8 mouse cellular contexts compared by ENCODE assay signal in the genomic region with DNA sequence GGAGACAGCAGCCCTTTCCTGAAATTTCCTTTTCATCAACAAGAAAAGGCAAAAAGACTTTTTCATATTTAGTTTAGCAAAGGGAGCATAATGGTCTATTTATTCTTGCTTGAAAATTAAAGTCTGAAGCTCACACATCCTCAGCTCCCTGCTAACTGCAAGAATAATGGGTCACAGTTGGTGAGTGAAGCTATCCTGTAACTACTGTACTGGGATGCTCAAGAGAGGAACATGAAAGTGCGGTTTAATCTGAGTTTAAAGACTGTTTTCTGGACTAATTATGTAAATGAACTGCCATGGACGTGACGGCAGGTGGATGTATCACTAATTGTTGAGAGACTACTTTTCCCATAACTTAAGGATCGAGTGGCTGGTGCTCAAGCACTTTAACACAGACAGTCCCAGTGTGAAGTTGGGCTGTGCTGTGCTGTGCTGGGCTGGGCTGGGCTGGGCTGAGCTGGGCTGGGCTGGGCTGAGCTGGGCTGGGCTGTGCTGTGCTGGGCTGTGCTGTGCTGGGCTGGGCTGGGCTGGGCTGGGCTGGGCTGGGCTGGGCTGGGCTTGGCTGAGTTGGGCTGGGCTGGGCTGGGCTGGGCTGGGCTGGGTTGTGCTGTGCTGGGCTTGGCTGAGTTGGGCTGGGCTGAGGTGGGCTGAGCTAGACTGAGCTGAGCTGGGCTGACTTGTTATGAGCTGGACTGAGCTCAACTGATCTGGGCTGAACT.
A peak's percentile ranks its signal among the peaks of the same experiment; 100 is the strongest.
DNase-seq lines count a peak whose midpoint lies in the region; ATAC-seq and TF ChIP-seq lines count a peak whose summit lies in the region.

No protein-coding gene starts in this region.

- no peak overlapping the region for H3K9ac ChIP-seq in neural tube, embryonic 11.5 days (ENCODE audit: low read length)
- H3K9ac ChIP-seq in liver, embryonic 14.5 days (replicated peaks): no peak overlapping the region

- DNase-seq in neural tube, embryonic 11.5 days (ENCODE audit: low spot score): no peak
- DNase-seq in neural tube, embryonic 10.5 days (ENCODE audit: extremely low spot score, low spot score): no peak
- peak; percentile 40 for DNase-seq in forelimb bud, embryonic 11.5 days (ENCODE audit: low read depth, low spot score)
- peak in 2 of 3 experiments; percentile 13 to 16 for DNase-seq in liver, embryonic 14.5 days (ENCODE audit: low read depth in 3 of 3, low spot score in 3 of 3)
- DNase-seq in retina, postnatal 1 day: no peak
- no peak for DNase-seq in right cerebral cortex, postnatal 36 days (ENCODE audit: low spot score in 2 of 2)
- DNase-seq in cerebellum, adult 8-10 months: no peak
- DNase-seq in layer of hippocampus, adult 9-10 months (ENCODE audit: low spot score): no peak

- no peaks in the 10 kb centered on the region for H3K4me1 ChIP-seq in neural tube, embryonic 11.5 days (ENCODE audit: control insufficient read depth, insufficient read depth, low read length)
- H3K4me1 ChIP-seq in liver, embryonic 14.5 days (replicated peaks; ENCODE audit: control insufficient read depth in 2 of 2, insufficient read depth in 2 of 2, low read length in 1 of 2): peaks cover 11 to 17% of the 10 kb centered on the region in 2 experiments

- H3K4me3 ChIP-seq in neural tube, embryonic 11.5 days (ENCODE audit: low read depth, low read length): no peak overlapping the region
- no peak overlapping the region for H3K4me3 ChIP-seq in liver, embryonic 14.5 days (ENCODE audit: insufficient read depth in 1 of 2, low read depth in 2 of 2, low read length in 2 of 2)

- no peaks in the 10 kb centered on the region for H3K27me3 ChIP-seq in neural tube, embryonic 11.5 days (ENCODE audit: control insufficient read depth, insufficient read depth, low read length)
- no peaks in the 10 kb centered on the region for H3K27me3 ChIP-seq in liver, embryonic 14.5 days (ENCODE audit: control insufficient read depth, insufficient read depth, low read length)

- no peaks in the 10 kb centered on the region for H3K9me3 ChIP-seq in neural tube, embryonic 11.5 days (ENCODE audit: control insufficient read depth, low read length)
- no peaks in the 10 kb centered on the region for H3K9me3 ChIP-seq in liver, embryonic 14.5 days (ENCODE audit: control insufficient read depth, low read length)

- no peak overlapping the region for H3K4me2 ChIP-seq in neural tube, embryonic 11.5 days (ENCODE audit: low read depth)
- peak overlapping the region; percentile 11; the same call in 1 of the 2 replicates for H3K4me2 ChIP-seq in liver, embryonic 14.5 days (ENCODE audit: low read depth)

- no peaks in the 10 kb centered on the region for H3K36me3 ChIP-seq in neural tube, embryonic 11.5 days (ENCODE audit: control insufficient read depth, insufficient read depth, low read length)
- no peaks in the 10 kb centered on the region for H3K36me3 ChIP-seq in liver, embryonic 14.5 days (replicated peaks; ENCODE audit: control insufficient read depth, insufficient read depth, low read depth)

- H3K27ac ChIP-seq in neural tube, embryonic 11.5 days (ENCODE audit: low read depth, low read length): 0 out of 2 replicates have a peak overlapping the region, but pooled peaks have one; percentile 14
- H3K27ac ChIP-seq in liver, embryonic 14.5 days: no peak overlapping the region

- 57% methylated on average over 4 of the region's 4 CpGs for WGBS in neural tube, embryonic 11.5 days
- WGBS in liver, embryonic 14.5 days (ENCODE audit: insufficient replicate concordance): 37% methylated on average over 4 of the region's 4 CpGs

- TF ChIP-seq EP300 in liver, embryonic 14.5 days (IDR thresholded peaks at IDR 0.05; ENCODE audit: low read depth): no peak

- ATAC-seq in neural tube, embryonic 11.5 days (ENCODE audit: insufficient read depth, low FRiP score, low TSS enrichment): peak; percentile 36; the same call in 1 of the 2 replicates
- ATAC-seq in liver, embryonic 14.5 days (ENCODE audit: insufficient read depth): peak; percentile 90

- no peak for TF ChIP-seq CTCF in liver, embryonic 14.5 days (IDR thresholded peaks at IDR 0.05; ENCODE audit: low read depth)

Comparison
In these comparisons a context has a peak if more than half of its experiments do, and no peak if none do; other contexts are left out.
1. DNase-seq: peak in forelimb bud, embryonic 11.5 days (single experiment) and liver, embryonic 14.5 days (2 of 3); none in neural tube, embryonic 11.5 days (single experiment), neural tube, embryonic 10.5 days (single experiment), retina, postnatal 1 day (single experiment), right cerebral cortex, postnatal 36 days (0 of 2), cerebellum, adult 8-10 months (single experiment) and layer of hippocampus, adult 9-10 months (single experiment).